9 mouse cellular contexts compared by ENCODE assay signal in the genomic region with DNA sequence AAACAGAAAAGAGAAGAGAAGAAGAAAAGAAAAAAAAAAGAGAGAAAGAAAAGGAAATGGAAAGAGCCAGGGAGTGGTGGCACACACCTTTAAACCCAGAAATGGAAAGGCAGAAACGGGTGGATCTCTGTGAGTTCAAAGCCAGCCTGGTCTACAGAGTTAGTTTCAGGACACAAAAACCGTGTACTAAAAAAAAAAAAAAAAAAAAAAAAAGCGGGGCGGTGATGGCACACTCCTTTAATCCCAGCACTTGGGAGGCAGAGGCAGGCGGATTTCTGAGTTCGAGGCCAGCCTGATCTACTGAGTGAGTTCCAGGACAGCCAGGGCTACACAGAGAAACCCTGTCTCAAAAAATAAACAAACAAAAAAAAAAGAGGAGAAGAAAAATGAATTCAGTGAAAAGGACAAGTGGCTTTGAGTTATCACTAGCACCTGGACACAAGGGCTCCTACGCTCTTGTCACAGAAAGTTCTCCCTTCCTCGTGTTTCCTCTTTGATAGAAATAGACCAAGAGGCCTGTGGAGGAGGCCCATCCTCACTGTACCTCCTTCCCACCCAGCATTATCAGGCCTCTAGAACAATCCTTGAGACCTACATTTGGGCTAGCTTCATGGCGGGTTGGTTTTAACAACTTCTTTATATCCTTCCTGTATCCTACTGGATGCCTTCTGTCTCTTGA. TPM values are rescaled to one million over a fixed set of nuclear protein-coding genes. Genes with fewer than 3 reads are reported as not detected.
DNase-seq lines count a peak whose midpoint lies in the region; ATAC-seq lines count a peak whose summit lies in the region.
"Had no signal": no experiment of that assay in that cellular context is flagged by ENCODE, and none has a peak within 500 bp of the region (broad histone marks: within the 10 kb centered on the region; RNA-seq: fewer than 3 reads in every experiment).

No protein-coding gene starts in this region.

- DNase-seq in heart, embryonic 10.5 days (ENCODE audit: low spot score) = no peak
- DNase-seq in heart, adult 11 months = no peak
- DNase-seq in midbrain, embryonic 11.5 days (ENCODE audit: low spot score, missing footprints) = no peak
- DNase-seq in limb, embryonic 10.5 days (ENCODE audit: low spot score) = no peak
- DNase-seq in adrenal gland, postnatal 25 days = no peak
- DNase-seq in thymus, postnatal 10 days (ENCODE audit: low spot score in 2 of 2) = no peak
- DNase-seq: gastrocnemius, postnatal 10 days had no signal

- WGBS in heart, embryonic 10.5 days = 87% methylated on average over 8 of the region's 9 CpGs
- 93% methylated on average over 8 of the region's 9 CpGs for WGBS in midbrain, embryonic 13.5 days
- WGBS in midbrain, embryonic 11.5 days = 89% methylated on average over 7 of the region's 9 CpGs
- WGBS in limb, embryonic 10.5 days = 91% methylated on average over 9 of the region's 9 CpGs
- WGBS in stomach, embryonic 14.5 days = 87% methylated on average over 8 of the region's 9 CpGs

- H3K9me3 ChIP-seq in heart, embryonic 10.5 days = no peaks in the 10 kb centered on the region
- no peaks in the 10 kb centered on the region for H3K9me3 ChIP-seq in midbrain, embryonic 13.5 days
- no peaks in the 10 kb centered on the region for H3K9me3 ChIP-seq in midbrain, embryonic 11.5 days (ENCODE audit: control insufficient read depth, low read length)
- H3K9me3 ChIP-seq in limb, embryonic 10.5 days (replicated peaks) = no peaks in the 10 kb centered on the region
- no peaks in the 10 kb centered on the region for H3K9me3 ChIP-seq in stomach, embryonic 14.5 days (ENCODE audit: control insufficient read depth, low read depth, low read length)

- H3K4me1 ChIP-seq in heart, embryonic 10.5 days = peaks cover 34% of the 10 kb centered on the region
- H3K4me1 ChIP-seq in midbrain, embryonic 13.5 days (replicated peaks) = peaks cover 28% of the 10 kb centered on the region
- peaks cover 14% of the 10 kb centered on the region for H3K4me1 ChIP-seq in midbrain, embryonic 11.5 days (ENCODE audit: control insufficient read depth, insufficient read depth, low read length)
- H3K4me1 ChIP-seq in limb, embryonic 10.5 days = peaks cover 30% of the 10 kb centered on the region
- peaks cover 16% of the 10 kb centered on the region; the same call in 1 of the 2 replicates for H3K4me1 ChIP-seq in stomach, embryonic 14.5 days (ENCODE audit: control insufficient read depth, insufficient read depth, low read length)

- H3K27me3 ChIP-seq in heart, embryonic 10.5 days (ENCODE audit: insufficient read depth, poor library complexity, severe bottlenecking) = no peaks in the 10 kb centered on the region
- no peaks in the 10 kb centered on the region for H3K27me3 ChIP-seq in midbrain, embryonic 13.5 days
- H3K27me3 ChIP-seq in midbrain, embryonic 11.5 days (ENCODE audit: control insufficient read depth, insufficient read depth, low read length) = no peaks in the 10 kb centered on the region
- no peaks in the 10 kb centered on the region for H3K27me3 ChIP-seq in limb, embryonic 10.5 days (ENCODE audit: low read depth, poor library complexity, severe bottlenecking)
- H3K27me3 ChIP-seq in stomach, embryonic 14.5 days (ENCODE audit: control insufficient read depth, insufficient read depth, low read length) = no peaks in the 10 kb centered on the region

- H3K36me3 ChIP-seq in heart, embryonic 10.5 days = peaks cover 34% of the 10 kb centered on the region
- H3K36me3 ChIP-seq in midbrain, embryonic 13.5 days = peaks cover 20% of the 10 kb centered on the region
- H3K36me3 ChIP-seq in midbrain, embryonic 11.5 days (ENCODE audit: control insufficient read depth, insufficient read depth, low read length) = peaks cover 9% of the 10 kb centered on the region
- peaks cover 34% of the 10 kb centered on the region for H3K36me3 ChIP-seq in limb, embryonic 10.5 days
- H3K36me3 ChIP-seq in stomach, embryonic 14.5 days (ENCODE audit: control insufficient read depth, insufficient read depth, low read length) = peaks cover 14% of the 10 kb centered on the region

- H3K4me3 ChIP-seq in heart, embryonic 10.5 days = peak overlapping the region; percentile 82
- H3K4me3 ChIP-seq in midbrain, embryonic 13.5 days (replicated peaks) = peak overlapping the region; percentile 87; the same call in 1 of the 2 replicates
- H3K4me3 ChIP-seq in midbrain, embryonic 11.5 days (ENCODE audit: low read depth, low read length) = no peak overlapping the region
- peak overlapping the region; percentile 87; the same call in 1 of the 2 replicates for H3K4me3 ChIP-seq in limb, embryonic 10.5 days
- H3K4me3 ChIP-seq in stomach, embryonic 14.5 days (ENCODE audit: low read depth, low read length) = peak overlapping the region; percentile 81; the same call in 1 of the 2 replicates

- H3K9ac ChIP-seq in midbrain, embryonic 13.5 days (replicated peaks) = no peak overlapping the region
- no peak overlapping the region for H3K9ac ChIP-seq in midbrain, embryonic 11.5 days (ENCODE audit: low read length)
- no peak overlapping the region for H3K9ac ChIP-seq in stomach, embryonic 14.5 days (replicated peaks; ENCODE audit: low read depth, low read length)

- H3K27ac ChIP-seq in heart, embryonic 10.5 days = peak overlapping the region; percentile 100
- H3K27ac ChIP-seq in midbrain, embryonic 13.5 days = no peak overlapping the region
- no peak overlapping the region for H3K27ac ChIP-seq in midbrain, embryonic 11.5 days (ENCODE audit: low read depth, low read length)
- H3K27ac ChIP-seq in limb, embryonic 10.5 days = no peak overlapping the region
- peak overlapping the region; percentile 97 for H3K27ac ChIP-seq in stomach, embryonic 14.5 days (ENCODE audit: low read length)

- peak overlapping the region; percentile 88 for H3K4me2 ChIP-seq in midbrain, embryonic 13.5 days (replicated peaks)
- no peak overlapping the region; the same call in 1 of the 2 replicates for H3K4me2 ChIP-seq in midbrain, embryonic 11.5 days
- no peak overlapping the region for H3K4me2 ChIP-seq in stomach, embryonic 14.5 days (replicated peaks; ENCODE audit: low read depth, low read length)

- no peak for ATAC-seq in midbrain, embryonic 13.5 days
- no peak for ATAC-seq in midbrain, embryonic 11.5 days (ENCODE audit: low FRiP score)
- no peak for ATAC-seq in stomach, embryonic 14.5 days (ENCODE audit: insufficient number of reproducible peaks, insufficient read depth, low FRiP score, low read depth)

RNA-seq across cellular contexts. Expression of a gene that starts 1.3 kb away (rescaled TPM):
- 12.6 and 13.5 TPM in 2 replicates for polyA plus RNA-seq in heart, embryonic 10.5 days (2016; fragmentation: Nextera tagmentation; extraction: Ambion mirVana)
- 13.5 and 15.1 TPM in 2 replicates for polyA plus RNA-seq in midbrain, embryonic 13.5 days (2015; fragmentation: Nextera tagmentation; extraction: Ambion mirVana)
- 8.2 and 8.8 TPM in 2 replicates for polyA plus RNA-seq in midbrain, embryonic 11.5 days (2014; fragmentation: Nextera tagmentation; extraction: Ambion mirVana)
- polyA plus RNA-seq in limb, embryonic 10.5 days (2016; fragmentation: Nextera tagmentation; extraction: Ambion mirVana) = 18.0 and 21.3 TPM in 2 replicates
- polyA plus RNA-seq in stomach, embryonic 14.5 days (2014; fragmentation: Nextera tagmentation; extraction: Ambion mirVana) = 11.8 and 12.7 TPM in 2 replicates
- total RNA-seq in adrenal gland, postnatal 25 days (2021) = 21.2 and 23.9 TPM in 2 replicates

RNA-seq across cellular contexts. Expression of a gene that starts 27.7 kb away (rescaled TPM):
- 0.53 and 1.1 TPM in 2 replicates for polyA plus RNA-seq in heart, embryonic 10.5 days (2016; fragmentation: Nextera tagmentation; extraction: Ambion mirVana)
- 17.2 and 19.5 TPM in 2 replicates for polyA plus RNA-seq in midbrain, embryonic 13.5 days (2015; fragmentation: Nextera tagmentation; extraction: Ambion mirVana)
- polyA plus RNA-seq in midbrain, embryonic 11.5 days (2014; fragmentation: Nextera tagmentation; extraction: Ambion mirVana) = 1.9 and 2.0 TPM in 2 replicates
- polyA plus RNA-seq in limb, embryonic 10.5 days (2016; fragmentation: Nextera tagmentation; extraction: Ambion mirVana) = 0.31 and 0.33 TPM in 2 replicates
- polyA plus RNA-seq in stomach, embryonic 14.5 days (2014; fragmentation: Nextera tagmentation; extraction: Ambion mirVana) = 1.2 and 1.8 TPM in 2 replicates
- 0.33 and 0.43 TPM in 2 replicates for total RNA-seq in adrenal gland, postnatal 25 days (2021)

RNA-seq across cellular contexts. Expression of a gene that starts 33.8 kb away (rescaled TPM):
- polyA plus RNA-seq in heart, embryonic 10.5 days (2016; fragmentation: Nextera tagmentation; extraction: Ambion mirVana) = 57.9 and 61.5 TPM in 2 replicates
- polyA plus RNA-seq in midbrain, embryonic 13.5 days (2015; fragmentation: Nextera tagmentation; extraction: Ambion mirVana) = 98.1 and 108 TPM in 2 replicates
- polyA plus RNA-seq in midbrain, embryonic 11.5 days (2014; fragmentation: Nextera tagmentation; extraction: Ambion mirVana) = 62.0 and 65.7 TPM in 2 replicates
- polyA plus RNA-seq in limb, embryonic 10.5 days (2016; fragmentation: Nextera tagmentation; extraction: Ambion mirVana) = 73.7 and 86.7 TPM in 2 replicates
- polyA plus RNA-seq in stomach, embryonic 14.5 days (2014; fragmentation: Nextera tagmentation; extraction: Ambion mirVana) = 70.6 and 87.3 TPM in 2 replicates
- 46.6 and 60.9 TPM in 2 replicates for total RNA-seq in adrenal gland, postnatal 25 days (2021)

RNA-seq across cellular contexts. Expression of a gene that starts 47.7 kb away (rescaled TPM):
- polyA plus RNA-seq in heart, embryonic 10.5 days (2016; fragmentation: Nextera tagmentation; extraction: Ambion mirVana) = 0.74 and 0.92 TPM in 2 replicates
- polyA plus RNA-seq in midbrain, embryonic 13.5 days (2015; fragmentation: Nextera tagmentation; extraction: Ambion mirVana) = 19.7 and 20.2 TPM in 2 replicates
- 2.8 and 3.0 TPM in 2 replicates for polyA plus RNA-seq in midbrain, embryonic 11.5 days (2014; fragmentation: Nextera tagmentation; extraction: Ambion mirVana)
- polyA plus RNA-seq in limb, embryonic 10.5 days (2016; fragmentation: Nextera tagmentation; extraction: Ambion mirVana) = 0.83 and 1.0 TPM in 2 replicates
- polyA plus RNA-seq in stomach, embryonic 14.5 days (2014; fragmentation: Nextera tagmentation; extraction: Ambion mirVana) = 1.4 and 2.1 TPM in 2 replicates
- 7.2 and 10.6 TPM in 2 replicates for total RNA-seq in adrenal gland, postnatal 25 days (2021)

RNA-seq across cellular contexts. Expression of a gene that starts 55.4 kb away (rescaled TPM):
- 8.1 and 12.6 TPM in 2 replicates for polyA plus RNA-seq in heart, embryonic 10.5 days (2016; fragmentation: Nextera tagmentation; extraction: Ambion mirVana)
- polyA plus RNA-seq in midbrain, embryonic 13.5 days (2015; fragmentation: Nextera tagmentation; extraction: Ambion mirVana) = 69.1 and 96.1 TPM in 2 replicates
- 91.8 and 97.3 TPM in 2 replicates for polyA plus RNA-seq in midbrain, embryonic 11.5 days (2014; fragmentation: Nextera tagmentation; extraction: Ambion mirVana)
- 20.2 and 24.9 TPM in 2 replicates for polyA plus RNA-seq in limb, embryonic 10.5 days (2016; fragmentation: Nextera tagmentation; extraction: Ambion mirVana)
- polyA plus RNA-seq in stomach, embryonic 14.5 days (2014; fragmentation: Nextera tagmentation; extraction: Ambion mirVana) = 50.6 and 53.2 TPM in 2 replicates
- total RNA-seq in adrenal gland, postnatal 25 days (2021) = 12.7 and 16.2 TPM in 2 replicates

Comparison
In these comparisons a context has a peak if more than half of its experiments do, and no peak if none do; other contexts are left out.
1. H3K27ac ChIP-seq: peak in heart, embryonic 10.5 days (single experiment) and stomach, embryonic 14.5 days (single experiment); none in midbrain, embryonic 13.5 days (single experiment), midbrain, embryonic 11.5 days (single experiment) and limb, embryonic 10.5 days (single experiment).